Mouse (Mus musculus) CD4-positive, CD25-positive, alpha-beta regulatory T cell, adult 4 months (primary cell): ENCODE measurements around the gene Cuta. TPM values are rescaled to one million over a fixed set of nuclear protein-coding genes. Genes with fewer than 3 reads are reported as not detected.
A peak's percentile ranks its signal among the peaks of the same experiment; 100 is the strongest.
"Not testable (repeated sequence)": the region's sequence is repeated elsewhere in the genome, so short reads cannot be mapped to it uniquely, and the experiment has no call there.

Source experiments
- ATAC-seq: one replicate; pipeline ENCODE4 v1.8.0; 2017
- polyA plus RNA-seq, 2 experiments: library from polyadenylated mRNA; unstranded; fragments of 100-300 nt; shearing (Covaris generic); gene quantifications; one replicate each; pipeline ENCODE4 v1.2.1; 2017

Gene Cuta
- 100 to 1,000 TPM; 153 to 166 TPM for polyA plus RNA-seq

- peak; percentile 90 for ATAC-seq
Observed at GRCm38 (mm10) chr17:26939178-26939972, at the start of gene Cuta. TSS of gene Cuta (minus strand) at chr17:26939569.

GRCm38 (mm10) chr17:26985503-26986179 lies 46.3 kb upstream of the Cuta start:
- no peak for ATAC-seq

DNA sequence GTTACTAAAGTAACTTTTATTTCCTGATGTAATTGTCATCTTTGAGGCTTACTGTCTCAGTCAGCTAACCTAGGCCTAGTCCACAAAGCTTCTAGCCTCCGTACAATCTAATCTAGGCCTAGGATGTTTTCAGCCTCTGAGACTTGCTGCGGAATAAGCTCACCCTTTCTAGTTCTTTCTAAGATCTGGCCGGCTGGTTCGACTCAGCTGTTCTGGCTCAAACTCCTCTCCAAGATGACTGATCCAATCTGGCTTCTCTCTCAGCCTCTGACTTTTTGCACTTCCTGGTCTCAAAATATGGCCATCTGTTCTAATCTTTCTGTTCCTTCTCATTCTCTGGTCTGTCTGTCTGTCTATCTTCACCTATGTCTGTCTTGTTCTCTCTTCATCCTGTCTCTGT lies 44.0 kb upstream of the Cuta start:
- no peak for ATAC-seq

- peak; percentile 82 for ATAC-seq
Observed at GRCm38 (mm10) chr17:26981050-26981449, 41.7 kb upstream of the Cuta start.

GRCm38 (mm10) chr17:26979426-26979825 lies 40.1 kb upstream of the Cuta start:
- no peak for ATAC-seq

- ATAC-seq, result not testable (repeated sequence)
Observed at GRCm38 (mm10) chr17:26977354-26977753, 38.0 kb upstream of the Cuta start.

GRCm38 (mm10) chr17:26975415-26975814 lies 36.0 kb upstream of the Cuta start:
- no peak for ATAC-seq

DNA sequence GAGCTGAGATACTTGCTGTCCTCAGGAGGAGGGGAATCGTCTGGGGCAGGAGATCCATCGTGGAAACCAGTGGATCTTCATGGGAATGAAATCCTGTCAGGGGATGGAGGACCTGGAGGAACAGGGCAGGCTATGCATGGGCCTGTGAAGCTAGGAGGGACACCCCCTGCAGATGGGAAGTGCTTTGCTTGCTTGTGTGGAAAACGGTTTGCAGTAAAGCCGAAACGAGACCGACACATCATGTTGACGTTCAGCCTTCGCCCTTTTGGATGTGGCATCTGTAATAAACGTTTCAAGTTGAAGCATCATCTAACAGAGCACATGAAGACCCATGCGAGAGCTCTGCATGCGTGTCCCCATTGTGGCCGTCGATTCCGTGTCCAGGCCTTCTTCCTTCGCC lies 35.2 kb upstream of the Cuta start:
- ATAC-seq, result no peak

DNA sequence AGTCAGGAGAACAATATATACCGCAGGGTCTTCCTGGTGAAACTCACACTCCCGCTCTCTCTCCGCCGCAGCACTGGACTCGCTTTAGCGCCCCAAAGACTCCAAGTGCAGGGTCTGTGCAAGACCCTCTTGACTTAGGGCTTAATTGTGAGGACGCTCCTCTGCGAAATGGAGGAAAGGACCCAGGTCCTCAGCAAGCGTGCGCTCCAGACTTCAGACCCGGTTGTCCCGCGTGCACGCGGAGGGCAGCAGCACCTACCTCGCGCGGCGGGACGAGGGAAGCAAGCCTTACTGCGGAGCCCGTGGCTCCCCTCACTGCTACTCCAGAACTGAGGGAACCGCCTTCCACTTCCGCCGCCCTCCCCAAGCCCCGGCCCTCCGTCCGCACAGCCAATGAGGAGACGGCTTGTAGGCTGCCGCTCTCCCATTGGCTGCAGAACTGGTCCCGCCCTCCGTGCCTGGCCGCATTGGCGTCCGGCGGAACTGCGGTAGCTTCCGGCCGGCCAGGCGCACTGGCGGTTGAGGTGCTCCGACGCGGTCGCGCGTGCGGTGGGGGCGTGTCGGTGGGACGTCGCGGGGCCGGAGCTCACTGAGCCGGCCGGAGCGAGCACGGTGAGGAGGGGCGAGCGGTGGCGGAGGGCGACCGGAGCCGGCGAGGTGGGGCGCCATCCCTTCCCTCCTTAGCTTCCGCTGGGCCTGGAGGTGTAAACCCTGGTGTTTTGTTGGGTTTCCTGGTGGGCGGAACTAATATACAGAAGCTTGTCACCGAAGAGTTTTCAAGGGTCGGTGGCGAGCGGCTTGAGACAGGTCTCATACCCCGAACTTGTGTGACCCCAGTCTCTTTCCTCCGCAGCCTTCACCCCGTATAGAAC lies 33.6 kb upstream of the Cuta start, which contains the start of gene Zbtb9:
Gene Zbtb9, plus strand, starts transcription at position 465 of the 872 bp plus-strand sequence.
- peak; percentile 100 for ATAC-seq

DNA sequence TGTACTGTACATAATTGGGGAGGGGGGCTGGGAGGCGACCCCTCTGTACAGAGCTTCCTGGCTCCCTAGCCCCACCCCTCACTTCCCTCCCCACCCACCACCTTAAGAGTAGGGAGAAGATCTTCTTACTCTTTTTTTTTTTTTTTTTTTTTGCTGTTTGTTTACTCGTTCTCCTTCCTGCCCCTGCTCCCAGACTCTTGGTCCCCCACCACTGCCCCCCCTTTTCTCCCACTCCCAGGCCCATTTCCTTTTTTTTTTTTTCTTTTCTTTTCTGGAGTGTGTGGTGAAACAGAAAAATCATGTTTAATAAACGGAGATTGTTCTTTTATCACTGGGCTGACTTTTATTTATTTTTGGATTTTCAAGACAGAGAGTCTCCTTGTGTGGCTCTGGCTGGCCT lies 32.7 kb upstream of the Cuta start:
- no peak for ATAC-seq

DNA sequence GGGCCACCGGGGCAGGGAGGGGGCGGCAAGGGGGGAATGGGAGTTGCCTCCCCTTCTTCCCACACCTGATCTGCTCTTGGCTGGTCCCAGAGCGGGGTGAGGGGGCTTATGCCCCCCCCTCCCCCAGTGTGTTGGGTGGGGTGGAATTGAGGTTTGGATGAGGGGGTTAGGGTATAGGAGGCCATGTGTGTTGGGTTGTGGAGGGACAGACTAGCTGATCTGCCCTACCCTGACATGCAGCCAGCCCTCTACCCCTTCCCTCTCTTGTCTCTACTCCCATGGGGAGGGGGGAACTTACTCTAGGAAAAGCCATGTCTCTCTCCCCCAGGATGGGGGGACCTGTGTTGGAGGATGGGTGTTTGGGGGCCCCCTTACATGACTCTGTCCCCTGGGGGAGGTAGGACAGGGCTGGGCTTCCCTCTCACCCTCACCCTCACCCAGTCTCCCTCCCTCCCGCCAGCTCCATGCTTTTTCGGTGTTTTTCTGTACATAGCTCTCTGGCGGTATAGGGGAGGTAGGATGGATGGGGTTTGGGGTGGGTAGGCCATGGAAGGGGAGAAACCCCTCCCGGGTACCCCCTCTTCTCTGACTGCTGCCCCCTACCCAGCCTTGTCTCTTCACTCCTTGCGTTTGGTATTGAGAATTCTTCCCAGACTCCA lies 32.0 kb upstream of the Cuta start:
- no peak for ATAC-seq

- no peak for ATAC-seq
Observed at GRCm38 (mm10) chr17:26970221-26970620, 30.9 kb upstream of the Cuta start.

GRCm38 (mm10) chr17:26969257-26969656 lies 29.9 kb upstream of the Cuta start:
- no peak for ATAC-seq

- ATAC-seq, result no peak
Observed at GRCm38 (mm10) chr17:26968200-26968611, 28.8 kb upstream of the Cuta start.

DNA sequence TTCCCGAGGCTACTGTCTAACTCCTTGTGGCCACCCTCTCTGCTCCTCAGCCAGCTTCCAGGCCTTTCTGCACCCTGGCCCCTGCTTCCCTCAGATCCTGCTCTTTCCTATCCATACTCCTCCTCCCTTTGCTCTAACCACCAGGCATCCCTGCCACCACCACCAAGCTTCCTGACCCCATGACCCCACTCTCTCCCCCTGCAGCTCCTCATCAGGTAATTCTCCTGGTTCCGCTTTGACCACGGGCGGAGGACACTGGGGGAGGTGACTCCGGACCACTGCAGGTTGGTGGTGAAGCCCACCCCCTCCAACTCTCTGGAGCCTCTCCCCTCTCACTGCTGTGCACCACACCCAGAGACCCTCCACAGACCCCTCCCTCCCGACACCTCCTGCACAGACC lies 28.1 kb upstream of the Cuta start:
- ATAC-seq, result no peak

- ATAC-seq, result no peak
Observed at GRCm38 (mm10) chr17:26966993-26967392, 27.6 kb upstream of the Cuta start.

GRCm38 (mm10) chr17:26961572-26962240 lies 22.3 kb upstream of the Cuta start:
- ATAC-seq, result no peak

DNA sequence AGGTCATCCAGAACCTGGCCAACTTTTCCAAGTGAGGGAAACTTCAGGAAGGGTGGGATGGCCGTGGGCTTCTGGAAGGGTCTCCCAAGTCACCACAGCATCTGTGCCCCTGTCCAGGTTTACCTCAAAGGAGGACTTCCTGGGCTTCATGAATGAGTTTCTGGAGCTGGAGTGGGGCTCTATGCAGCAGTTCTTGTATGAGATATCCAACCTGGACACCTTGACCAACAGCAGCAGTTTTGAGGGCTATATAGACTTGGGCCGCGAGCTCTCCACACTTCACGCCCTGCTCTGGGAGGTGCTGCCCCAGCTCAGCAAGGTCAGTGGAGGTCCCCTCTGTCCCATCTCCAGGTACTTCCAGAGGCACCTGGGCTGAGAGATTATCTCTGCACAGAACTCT lies 20.4 kb upstream of the Cuta start:
- no peak for ATAC-seq

GRCm38 (mm10) chr17:26958880-26959279 lies 19.5 kb upstream of the Cuta start:
- no peak for ATAC-seq

- ATAC-seq, result no peak
Observed at GRCm38 (mm10) chr17:26957872-26958271, 18.5 kb upstream of the Cuta start.

DNA sequence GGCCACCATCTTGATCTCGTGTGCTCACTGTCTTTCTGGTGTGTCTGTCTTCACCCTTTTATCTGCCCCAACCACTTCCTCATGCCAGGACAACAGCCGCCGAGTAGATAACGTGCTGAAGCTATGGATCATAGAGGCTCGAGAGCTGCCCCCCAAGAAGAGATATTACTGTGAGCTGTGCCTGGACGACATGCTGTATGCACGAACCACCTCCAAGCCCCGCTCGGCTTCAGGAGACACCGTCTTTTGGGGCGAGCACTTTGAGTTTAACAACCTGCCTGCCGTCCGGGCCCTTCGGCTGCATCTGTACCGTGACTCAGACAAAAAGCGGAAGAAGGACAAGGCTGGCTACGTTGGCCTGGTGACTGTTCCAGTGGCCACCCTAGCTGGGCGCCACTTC lies 17.5 kb upstream of the Cuta start:
- no peak for ATAC-seq

DNA sequence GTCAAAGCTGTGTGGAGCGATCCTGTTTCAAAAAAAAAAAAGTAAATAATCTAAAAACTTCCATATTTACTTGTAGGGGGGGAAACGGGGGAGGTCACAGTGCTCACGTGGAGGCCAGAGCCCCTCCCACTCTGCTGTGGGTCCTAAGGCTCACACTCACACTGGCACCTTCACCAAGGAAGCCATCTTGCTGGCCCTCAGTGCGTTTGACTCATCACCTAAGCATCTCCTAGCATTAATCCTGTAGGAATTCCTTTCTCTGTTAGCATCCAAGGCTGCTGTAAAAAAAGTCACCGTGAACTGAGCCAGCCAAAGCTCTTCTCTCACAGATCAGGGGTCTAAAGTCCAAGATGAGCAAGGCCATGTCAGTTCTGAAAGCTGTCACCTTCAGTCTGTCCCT lies 16.9 kb upstream of the Cuta start:
- no peak for ATAC-seq
